Mouse (Mus musculus) myocyte (in vitro differentiated cells): ENCODE data around the gene Asah2. TPM values are rescaled to one million over a fixed set of nuclear protein-coding genes. Genes with fewer than 3 reads are reported as not detected.

Experiments used
- H3K27me3 ChIP-seq: one replicate; pipeline ENCODE4 v1.6.1; 2011; ENCODE audit not compliant: control insufficient read depth, insufficient read depth, insufficient read length
- H3K36me3 ChIP-seq: one replicate; pipeline ENCODE4 v1.6.1; 2011; ENCODE audit not compliant: control insufficient read depth, insufficient read depth
- H3K4me2 ChIP-seq: one replicate; pipeline ENCODE4 v1.6.1; 2011; ENCODE audit warnings: low read depth, control low read depth
- H3K4me3 ChIP-seq: one replicate; pipeline ENCODE4 v1.5.1; 2011; ENCODE audit warnings: mild to moderate bottlenecking, control low read depth, moderate library complexity
- H3K79me2 ChIP-seq: one replicate; pipeline ENCODE4 v1.6.1; 2011; ENCODE audit not compliant: control insufficient read depth, insufficient read depth
- H3ac ChIP-seq: one replicate; pipeline ENCODE4 v1.6.1; 2011; ENCODE audit not compliant: control insufficient read depth, insufficient read length
- CEBPB ChIP-seq: IDR thresholded peaks from 2 replicates; pipeline ENCODE4 v1.6.1; 2011; ENCODE audit warnings: mild to moderate bottlenecking, moderate library complexity; ENCODE audit not compliant: poor library complexity, insufficient read depth, severe bottlenecking
- E2F4 ChIP-seq: IDR thresholded peaks from one replicate; pipeline ENCODE4 v1.6.1; 2011; ENCODE audit warnings: mild to moderate bottlenecking, control low read depth, moderate library complexity; ENCODE audit not compliant: insufficient read depth
- MAX ChIP-seq: IDR thresholded peaks from one replicate; pipeline ENCODE4 v1.6.1; 2011; ENCODE audit warnings: low read depth, mild to moderate bottlenecking, control low read depth
- MYOD1 ChIP-seq, 3 experiments: IDR thresholded peaks; one replicate each; pipeline ENCODE4 v1.6.1; 2011; ENCODE audit warnings: control low read depth in 2 of 3, low read depth in 2 of 3, mild to moderate bottlenecking in 2 of 3, moderate library complexity in 1 of 3; ENCODE audit not compliant: insufficient read length in 2 of 3, control insufficient read depth in 1 of 3
- MYOG ChIP-seq, 3 experiments: IDR thresholded peaks; one replicate each; pipeline ENCODE4 v1.6.1; 2011; ENCODE audit warnings: control low read depth in 2 of 3, low read depth in 2 of 3, mild to moderate bottlenecking in 2 of 3; ENCODE audit not compliant: insufficient read length in 2 of 3, control insufficient read depth in 1 of 3, insufficient read depth in 1 of 3
- POLR2A ChIP-seq: IDR thresholded peaks from one replicate; pipeline ENCODE4 v1.6.1; 2011; ENCODE audit warnings: low read depth, mild to moderate bottlenecking, control low read depth, moderate library complexity; ENCODE audit not compliant: insufficient read length
- POLR2AphosphoS2 ChIP-seq: IDR thresholded peaks from one replicate; pipeline ENCODE4 v1.6.1; 2011; ENCODE audit warnings: low read depth, control low read depth; ENCODE audit not compliant: insufficient read length
- REST ChIP-seq: IDR thresholded peaks from one replicate; pipeline ENCODE4 v1.6.1; 2011; ENCODE audit warnings: mild to moderate bottlenecking, control low read depth, moderate library complexity; ENCODE audit not compliant: insufficient read depth, insufficient read length
- SRF ChIP-seq: IDR thresholded peaks from one replicate; pipeline ENCODE4 v1.6.1; 2011; ENCODE audit warnings: low read depth; ENCODE audit not compliant: control insufficient read depth, insufficient read length
- TCF12 ChIP-seq: IDR thresholded peaks from one replicate; pipeline ENCODE4 v1.6.1; 2011; ENCODE audit warnings: mild to moderate bottlenecking, control low read depth; ENCODE audit not compliant: poor library complexity, insufficient read depth, severe bottlenecking
- TCF3 ChIP-seq: IDR thresholded peaks from one replicate; pipeline ENCODE4 v1.6.1; 2011; ENCODE audit warnings: low read depth, control low read depth; ENCODE audit not compliant: insufficient read length
- USF1 ChIP-seq: IDR thresholded peaks from one replicate; pipeline ENCODE4 v1.6.1; 2011; ENCODE audit warnings: low read depth, mild to moderate bottlenecking, control low read depth, moderate library complexity
- polyA plus RNA-seq: library from polyadenylated mRNA; unstranded; fragments of >200 nt; fragmentation: generic; extraction: Trizol; gene quantifications from one replicate; pipeline ENCODE4 v1.2.1, GENCODE M21; 2012; ENCODE audit warnings: missing spikeins

The Asah2 gene
- polyA plus RNA-seq, 1 experiment: 1.1 TPM

- Histone ChIP-seq H3K79me2 (no peaks in the 10 kb centered on the region), H3K4me3 (no peak overlapping the region), H3K27me3 (no peaks in the 10 kb centered on the region), H3K4me2 (no peak overlapping the region), H3ac (no peak overlapping the region), H3K36me3 (no peaks in the 10 kb centered on the region)
- TF ChIP-seq POLR2AphosphoS2 (no peak), SRF (no peak), MAX (no peak), E2F4 (no peak), MYOG (IDR thresholded peaks at IDR 0.05; ENCODE audit: control insufficient read depth in 1 of 3, insufficient read depth in 1 of 3, insufficient read length in 2 of 3, low read depth in 2 of 3) (no peak), USF1 (no peak), TCF3 (no peak), REST (no peak), MYOD1 (IDR thresholded peaks at IDR 0.05; ENCODE audit: control insufficient read depth in 1 of 3, insufficient read length in 2 of 3, low read depth in 2 of 3) (no peak)
Observed at GRCm38 (mm10) chr19:32118496-32118895, 10.5 kb upstream of the Asah2 start.

GRCm38 (mm10) chr19:32117484-32118018 lies 9.5 kb upstream of the Asah2 start:
- H3K79me2 ChIP-seq: no peaks in the 10 kb centered on the region
- no peak overlapping the region for H3ac ChIP-seq

GRCm38 (mm10) chr19:32111866-32112790 lies 4.1 kb upstream of the Asah2 start:
- H3K4me3 ChIP-seq: no peak overlapping the region
- no peak overlapping the region for H3ac ChIP-seq
- no peaks in the 10 kb centered on the region for H3K36me3 ChIP-seq
- no peaks in the 10 kb centered on the region for H3K79me2 ChIP-seq
- TF ChIP-seq CEBPB (no peak), MAX (no peak), USF1 (no peak)
- H3K27me3 ChIP-seq: no peaks in the 10 kb centered on the region
- no peak overlapping the region for H3K4me2 ChIP-seq

More at GRCm38 (mm10) chr19:32117484-32118018, 9.5 kb upstream of the Asah2 start:
- H3K4me2 ChIP-seq: no peak overlapping the region
- no peak for TF ChIP-seq MYOG (IDR thresholded peaks at IDR 0.05; ENCODE audit: control insufficient read depth in 1 of 3, insufficient read depth in 1 of 3, insufficient read length in 2 of 3, low read depth in 2 of 3)
- no peak for TF ChIP-seq TCF12
- TF ChIP-seq POLR2A: no peak
- no peaks in the 10 kb centered on the region for H3K36me3 ChIP-seq
- H3K4me3 ChIP-seq: no peak overlapping the region
- no peaks in the 10 kb centered on the region for H3K27me3 ChIP-seq

GRCm38 (mm10) chr19:32106750-32107149 lies 1.3 kb downstream of the Asah2 start:
- Histone ChIP-seq H3K79me2 (no peaks in the 10 kb centered on the region), H3K27me3 (no peaks in the 10 kb centered on the region), H3K4me2 (peak overlapping the region; percentile 69), H3K4me3 (no peak overlapping the region), H3ac (no peak overlapping the region), H3K36me3 (no peaks in the 10 kb centered on the region)
- TF ChIP-seq CEBPB: no peak
- no peak for TF ChIP-seq REST
- TF ChIP-seq TCF3: no peak
- no peak for TF ChIP-seq TCF12
- no peak for TF ChIP-seq POLR2AphosphoS2
- no peak for TF ChIP-seq SRF
- TF ChIP-seq POLR2A: no peak
- no peak for TF ChIP-seq MAX
- TF ChIP-seq E2F4: no peak
- TF ChIP-seq USF1: no peak
- TF ChIP-seq MYOG (IDR thresholded peaks at IDR 0.05; ENCODE audit: control insufficient read depth in 1 of 3, insufficient read depth in 1 of 3, insufficient read length in 2 of 3, low read depth in 2 of 3): no peak
- no peak for TF ChIP-seq MYOD1 (IDR thresholded peaks at IDR 0.05; ENCODE audit: control insufficient read depth in 1 of 3, insufficient read length in 2 of 3, low read depth in 2 of 3)

- Histone ChIP-seq H3K79me2 (no peaks in the 10 kb centered on the region), H3K27me3 (no peaks in the 10 kb centered on the region), H3K4me3 (no peak overlapping the region), H3K36me3 (no peaks in the 10 kb centered on the region), H3K4me2 (no peak overlapping the region), H3ac (no peak overlapping the region)
- TF ChIP-seq REST (no peak), POLR2A (no peak), TCF12 (no peak), USF1 (no peak), POLR2AphosphoS2 (no peak), E2F4 (no peak), SRF (no peak), TCF3 (no peak), CEBPB (no peak), MAX (no peak), MYOG (IDR thresholded peaks at IDR 0.05; ENCODE audit: control insufficient read depth in 1 of 3, insufficient read depth in 1 of 3, insufficient read length in 2 of 3, low read depth in 2 of 3) (no peak), MYOD1 (IDR thresholded peaks at IDR 0.05; ENCODE audit: control insufficient read depth in 1 of 3, insufficient read length in 2 of 3, low read depth in 2 of 3) (no peak)
Observed at GRCm38 (mm10) chr19:32104217-32104616, 3.8 kb downstream of the Asah2 start.
